Mouse (Mus musculus) layer of hippocampus, adult 18-20 months (tissue): ENCODE data around the gene Brpf1. TPM values are rescaled to one million over a fixed set of nuclear protein-coding genes. Genes with fewer than 3 reads are reported as not detected.

Experiments
- DNase-seq, 2 experiments: peaks; one replicate each; pipeline ENCODE4 v3.0.0; 2022; ENCODE audit warnings: low spot score in 2 of 2
- long read RNA-seq: library from polyadenylated mRNA; stranded (forward); transcript quantifications from one replicate; pipeline ENCODE4 v2.0.0, GENCODE M21; 2021
- total RNA-seq, 2 experiments: library from RNA; stranded (reverse); gene quantifications; 2 replicates each; pipeline ENCODE4 v1.2.3; 2021

The Brpf1 gene
- 10 to 100 TPM; 37.7 to 37.8 TPM for total RNA-seq
- long read RNA-seq, full-length matches to known transcripts, result 8 of 30 reads
- long read RNA-seq, partial matches to known transcripts, result 19 of 30 reads
- long read RNA-seq, other reads (novel, unspliced or antisense), result 3 of 30 reads

DNA sequence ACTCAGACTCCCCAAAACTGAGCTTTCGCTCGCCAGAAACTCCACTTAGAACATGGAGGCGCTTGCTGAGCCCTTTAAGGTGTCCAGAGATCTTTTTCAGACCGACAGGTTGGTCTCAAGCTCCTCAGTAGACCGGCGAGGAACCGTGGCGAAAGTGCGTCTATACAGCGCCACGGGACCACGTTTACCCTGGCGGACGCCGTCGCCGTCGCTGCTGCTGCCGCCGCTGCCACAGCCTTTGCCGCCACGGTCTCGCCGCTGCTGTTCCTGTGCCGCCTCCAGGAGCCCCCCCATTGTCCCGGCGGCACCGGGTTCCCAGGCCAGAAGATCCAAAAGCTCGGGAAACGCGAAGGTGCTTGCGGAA, at the start of gene Brpf1:
Gene Brpf1, plus strand, starts transcription at position 152 of the 364 bp plus-strand sequence.
- no peak for DNase-seq

DNA sequence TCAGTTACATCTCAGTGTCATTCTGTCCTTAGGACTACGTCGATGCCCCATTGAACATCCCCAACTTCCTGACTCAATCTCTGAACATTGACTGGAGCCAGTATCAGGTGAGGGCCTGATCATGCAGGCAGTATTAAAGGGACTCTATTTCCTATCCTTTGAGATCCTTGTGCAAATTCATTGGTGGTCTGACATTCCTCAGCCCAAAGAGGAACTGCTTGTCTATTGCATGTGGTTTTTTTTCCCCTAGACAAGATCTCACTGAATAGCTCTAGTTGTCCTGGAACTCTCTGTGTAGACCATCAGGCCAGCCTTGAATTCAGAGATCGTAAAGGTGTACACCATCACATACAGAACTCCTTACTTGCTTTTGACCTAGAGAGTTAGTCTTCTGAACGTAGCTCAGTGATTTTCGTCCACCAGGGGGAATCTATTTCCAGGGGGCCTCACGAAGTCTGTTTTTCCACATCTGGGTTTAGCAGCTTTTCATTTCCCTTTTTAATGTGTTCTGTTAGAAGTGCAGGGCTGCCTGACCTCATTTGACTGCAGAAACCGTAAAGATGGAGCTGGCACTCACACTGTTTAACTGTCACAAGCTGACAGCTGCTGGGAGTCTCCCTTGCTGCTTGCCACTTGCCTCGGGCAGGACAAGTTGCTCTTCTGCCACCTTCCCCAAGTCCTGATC, 45.6 kb upstream of the Brpf1 start:
- no peak for DNase-seq

DNA sequence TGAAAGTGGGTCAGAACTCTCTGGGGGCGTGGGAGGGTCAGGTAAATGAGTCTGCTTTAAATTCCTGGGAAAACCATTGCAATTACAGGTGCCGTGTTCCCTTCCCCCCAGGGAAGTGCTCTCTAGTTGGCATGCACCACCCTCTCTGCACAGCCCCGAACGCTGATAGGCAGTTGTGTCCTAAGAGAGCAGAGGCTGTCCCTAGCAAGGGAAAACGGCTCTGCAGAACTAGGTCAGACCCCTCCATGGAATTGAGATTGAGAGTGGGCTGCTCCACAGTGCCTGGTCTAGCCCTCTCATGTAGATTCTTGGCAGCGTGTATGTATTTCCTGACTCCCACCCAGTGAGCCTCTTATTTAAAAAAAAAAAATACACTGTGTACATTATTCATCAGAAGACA, 43.4 kb upstream of the Brpf1 start:
- no peak for DNase-seq

DNA sequence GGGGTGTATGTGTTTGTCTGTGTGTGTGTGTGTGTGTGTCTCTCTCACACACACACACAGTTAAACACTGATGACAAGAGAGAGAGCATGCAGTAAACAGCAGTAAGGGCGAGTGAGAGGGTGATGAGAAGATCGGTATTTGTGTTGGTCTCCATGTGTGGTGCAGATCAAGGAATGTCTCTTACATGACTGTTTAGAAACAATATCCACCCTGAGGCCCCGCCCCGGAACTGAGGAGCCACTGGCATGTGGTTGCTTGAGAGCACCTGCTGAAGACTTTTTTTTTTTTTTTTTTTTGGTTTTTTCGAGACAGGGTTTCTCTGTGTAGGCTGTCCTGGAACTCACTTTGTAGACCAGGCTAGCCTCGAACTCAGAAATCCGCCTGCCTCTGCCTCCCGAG, 42.5 kb upstream of the Brpf1 start:
- no peak for DNase-seq

DNA sequence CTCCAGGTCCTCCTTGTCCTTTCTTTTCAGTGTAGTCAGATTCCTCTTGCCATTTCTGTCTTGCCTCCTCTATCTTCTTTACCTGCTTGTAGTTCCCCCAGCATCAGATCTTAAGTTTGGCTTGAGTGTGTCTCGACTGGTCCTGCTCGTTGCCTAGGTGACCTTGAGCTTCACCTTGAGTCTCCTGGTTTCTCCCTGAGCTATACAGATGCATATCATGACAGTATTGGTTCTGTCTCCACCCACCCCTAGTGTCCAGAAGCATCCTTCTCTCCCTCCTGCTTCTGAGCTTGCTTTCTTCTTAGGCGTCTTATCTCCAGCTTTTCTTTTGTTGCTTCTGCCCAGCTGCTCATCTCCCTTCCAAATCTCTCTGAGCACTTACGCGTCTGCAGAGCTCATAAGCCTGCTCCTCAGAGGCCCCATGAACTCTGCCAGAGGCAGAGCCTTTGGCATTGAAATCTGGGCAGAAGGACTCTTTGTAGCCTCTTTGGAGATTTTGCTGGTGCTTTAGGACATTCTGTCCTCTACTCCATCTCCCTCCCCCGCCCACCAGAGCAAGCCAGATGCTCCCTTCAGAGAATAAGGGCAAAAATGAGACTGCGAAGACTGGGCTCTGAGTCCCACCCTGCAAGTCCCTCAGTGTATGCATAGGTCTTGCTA, 39.8 kb upstream of the Brpf1 start:
- peak in 1 of 2 experiments; percentile 9 for DNase-seq

DNA sequence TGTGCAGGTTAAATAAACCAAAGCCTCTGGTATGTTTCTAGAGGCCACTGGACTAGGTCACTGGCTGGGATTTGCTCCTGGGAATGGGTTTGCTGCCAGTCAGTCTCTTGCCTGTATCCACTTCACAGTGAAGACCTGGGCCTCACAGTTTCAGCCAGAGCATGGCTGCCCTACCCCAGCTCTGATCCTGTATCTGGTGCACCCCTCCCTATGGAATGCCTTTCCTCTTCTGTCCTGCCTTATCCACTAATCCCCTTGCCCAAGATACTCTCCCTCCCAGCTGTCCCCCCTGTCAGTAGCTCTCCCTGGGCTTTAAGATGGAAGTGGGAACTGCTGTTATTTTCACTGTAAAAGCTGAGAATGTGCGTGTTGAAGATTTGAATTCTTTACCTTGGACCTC, 38.9 kb upstream of the Brpf1 start:
- DNase-seq, result no peak

DNA sequence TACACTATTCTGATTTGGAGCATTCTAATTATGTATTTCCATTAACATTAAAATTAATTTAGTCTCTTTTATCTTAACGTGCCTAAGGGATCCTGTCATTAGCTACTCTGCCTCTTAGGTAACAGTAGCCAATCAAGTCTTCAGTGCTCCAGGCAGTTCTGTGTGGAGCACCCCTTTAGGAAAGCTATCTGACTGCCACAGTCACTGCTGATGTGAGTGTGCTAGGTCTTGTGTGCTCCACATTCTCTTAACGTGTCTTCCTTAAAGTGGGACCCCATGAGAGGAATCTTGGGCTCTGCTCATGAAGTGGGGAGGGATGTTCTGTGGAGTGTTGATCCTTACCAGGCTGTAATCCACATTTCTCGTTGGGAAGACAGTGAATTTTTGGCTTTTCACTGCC, 34.6 kb upstream of the Brpf1 start:
- DNase-seq, result no peak

DNA sequence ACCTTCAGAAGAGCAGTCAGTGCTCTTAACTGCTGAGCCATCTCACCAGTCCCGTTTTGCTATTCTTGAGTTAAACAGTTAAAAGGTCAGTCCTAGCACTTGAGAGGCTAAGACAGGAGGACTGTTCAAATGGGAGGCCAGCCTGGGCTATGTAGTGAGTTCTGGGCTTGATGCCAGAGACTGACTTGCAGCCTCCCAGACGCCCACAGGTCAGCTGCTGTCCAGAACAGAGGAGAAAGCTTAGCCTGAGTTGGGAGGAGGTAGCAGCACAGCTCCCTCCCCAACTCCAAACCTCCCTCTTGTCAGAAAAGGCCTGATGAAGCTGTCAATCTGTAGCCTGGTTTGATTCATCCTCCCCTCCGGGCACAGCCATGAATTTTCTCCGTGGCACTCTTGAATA, 30.1 kb upstream of the Brpf1 start:
- peak; percentile 39 to 69 for DNase-seq

DNA sequence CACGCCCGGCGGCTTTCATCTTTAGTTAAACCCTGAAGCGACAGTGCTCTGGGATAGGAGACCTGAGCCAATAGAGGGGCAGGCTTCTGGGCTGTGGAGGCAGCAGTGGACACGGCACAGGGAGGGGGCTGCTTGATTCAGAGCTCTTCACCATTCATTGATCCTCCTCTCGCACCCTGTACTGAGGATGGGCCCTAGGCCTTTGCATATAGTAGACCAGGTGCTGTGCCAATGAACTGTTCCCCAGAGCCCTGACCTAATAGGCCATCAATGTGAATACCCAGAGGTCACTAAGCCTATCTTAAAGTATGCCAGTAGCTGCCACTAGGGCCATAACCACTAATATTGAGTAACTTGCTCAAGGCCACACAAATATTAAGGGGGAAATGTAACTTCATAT, 25.3 kb upstream of the Brpf1 start:
- DNase-seq, result no peak

DNA sequence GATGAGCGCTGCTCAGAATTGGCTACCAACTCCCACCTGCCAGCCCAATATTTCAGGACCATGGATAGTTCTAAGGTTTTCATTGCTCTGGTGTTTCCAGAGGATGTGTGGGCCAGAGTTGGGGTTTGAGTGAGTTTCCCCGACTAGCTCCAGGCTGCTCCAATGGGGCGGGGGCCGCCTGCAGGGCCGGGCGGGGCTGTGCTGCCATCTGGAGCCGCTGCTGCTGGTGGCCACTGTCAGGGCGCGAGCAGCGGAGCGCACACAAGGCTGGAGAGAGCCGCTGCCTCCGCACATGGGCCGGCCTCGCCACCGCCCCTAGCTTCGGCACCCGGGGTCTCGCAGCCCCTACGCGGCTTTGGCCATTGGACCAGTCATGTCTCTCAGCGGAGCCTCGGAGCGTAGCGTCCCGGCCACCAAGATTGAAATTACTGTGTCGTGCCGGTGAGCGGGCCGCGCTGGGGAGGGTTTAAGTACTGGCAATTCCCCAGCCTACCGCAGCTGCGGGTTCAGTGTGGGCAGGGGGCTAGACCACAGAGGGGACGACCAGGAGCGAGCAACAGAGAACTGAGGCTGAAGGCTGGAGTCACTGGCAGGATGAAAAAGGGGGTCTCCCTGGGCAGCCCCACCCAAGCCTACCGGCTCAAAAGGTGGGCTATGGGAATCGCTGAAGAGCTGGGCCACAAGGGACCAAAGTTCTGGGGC, 24.7 kb upstream of the Brpf1 start, which contains the start of gene Cpne9:
Gene Cpne9, plus strand, starts transcription at position 207 of the 702 bp plus-strand sequence.
- peak in 1 of 2 experiments; percentile 35 for DNase-seq

DNA sequence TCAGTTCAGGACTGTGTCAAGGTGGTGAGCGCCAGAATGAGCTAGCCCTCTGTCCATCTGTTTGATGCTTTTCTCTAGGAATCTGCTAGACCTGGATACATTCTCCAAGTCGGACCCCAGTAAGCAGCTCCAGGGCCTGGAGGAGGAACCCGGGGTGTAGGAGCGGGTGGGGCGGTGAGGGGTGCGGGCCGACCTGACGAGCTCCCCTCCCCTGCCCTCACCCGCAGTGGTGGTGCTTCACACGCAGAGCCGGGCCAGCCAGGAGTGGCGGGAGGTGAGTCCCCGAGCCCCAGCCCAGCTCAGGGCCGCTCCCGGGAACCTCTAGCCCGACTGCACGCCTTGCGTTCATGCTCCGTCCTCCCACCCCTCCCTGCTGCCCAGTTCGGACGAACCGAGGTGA, 24.0 kb upstream of the Brpf1 start:
- DNase-seq, result no peak

DNA sequence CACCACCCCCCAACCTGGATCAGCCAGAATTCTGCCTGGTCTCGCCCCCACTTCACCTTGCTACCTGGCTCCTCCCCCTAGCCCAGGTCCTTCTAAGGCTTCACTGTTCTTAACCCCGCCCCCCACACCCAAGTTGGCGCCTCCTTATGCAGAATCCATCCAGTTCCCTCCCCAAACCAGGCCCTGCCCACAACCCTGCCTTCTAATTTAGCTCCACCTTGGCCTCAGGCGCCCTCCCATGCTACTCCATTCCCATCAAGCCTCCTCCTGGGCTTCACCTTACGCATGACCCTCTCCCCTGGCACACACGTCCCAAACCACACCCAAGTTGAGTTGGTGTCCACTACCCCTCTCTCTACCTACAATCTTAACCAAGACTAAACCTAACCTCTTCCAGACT, 23.4 kb upstream of the Brpf1 start:
- no peak for DNase-seq

DNA sequence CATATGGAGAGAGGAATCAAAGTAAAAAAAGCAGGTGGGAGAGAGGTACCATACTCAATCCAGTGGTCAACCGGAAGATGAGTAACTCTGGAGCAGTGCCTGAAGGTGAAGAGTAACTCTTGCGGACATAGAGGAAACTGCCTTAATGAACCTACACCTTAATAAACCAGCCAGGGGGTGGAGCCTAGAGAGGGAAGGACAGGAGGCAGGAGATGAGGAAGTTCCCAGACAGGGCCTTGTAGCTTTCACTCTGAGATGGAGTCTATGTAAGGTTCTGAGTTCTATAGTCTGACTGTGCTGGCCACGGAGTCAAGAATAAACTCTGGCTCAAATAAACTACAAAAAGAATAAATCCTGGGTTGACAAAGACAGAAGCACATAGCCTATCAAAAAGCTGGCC, 22.0 kb upstream of the Brpf1 start:
- DNase-seq, result no peak

DNA sequence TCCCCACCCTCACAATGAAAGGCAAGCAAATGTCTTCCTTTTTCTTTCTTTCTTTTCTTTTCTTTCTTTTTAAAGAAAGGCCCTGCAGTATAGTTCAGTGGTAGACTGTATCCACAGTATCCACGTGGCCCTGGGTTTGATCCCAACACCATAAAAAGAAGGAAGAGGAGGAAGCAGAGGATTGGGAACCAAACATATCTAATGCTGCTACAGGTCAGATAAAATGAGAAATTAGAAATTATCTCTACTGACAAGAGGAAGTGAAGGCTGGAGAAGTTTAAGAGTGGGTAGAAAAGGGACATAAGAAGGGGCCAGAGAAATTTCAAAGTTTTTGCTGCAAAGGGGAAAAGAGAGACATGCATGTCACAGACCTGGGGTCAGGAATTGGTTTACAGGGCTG, 20.6 kb upstream of the Brpf1 start:
- DNase-seq, result no peak

DNA sequence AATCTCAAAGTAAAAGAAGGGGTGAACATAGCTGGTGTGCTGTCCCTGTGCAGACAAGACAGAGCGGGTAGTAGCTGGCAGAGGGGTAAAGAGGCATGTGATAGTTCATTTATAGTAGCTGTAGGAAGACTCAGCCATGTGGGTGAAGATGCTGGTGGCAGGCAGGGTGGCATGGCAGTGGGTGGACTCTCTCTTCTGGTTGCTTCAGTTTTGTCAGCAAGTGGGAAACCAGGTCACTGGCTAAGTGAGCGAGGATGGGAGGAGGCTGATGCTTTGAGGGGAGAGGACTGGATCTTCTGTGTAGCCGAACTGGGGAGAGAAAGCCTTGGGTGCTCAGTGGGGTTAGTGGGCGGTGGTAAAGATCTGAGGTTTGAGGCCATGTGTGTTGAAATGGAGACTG, 19.7 kb upstream of the Brpf1 start:
- no peak for DNase-seq

DNA sequence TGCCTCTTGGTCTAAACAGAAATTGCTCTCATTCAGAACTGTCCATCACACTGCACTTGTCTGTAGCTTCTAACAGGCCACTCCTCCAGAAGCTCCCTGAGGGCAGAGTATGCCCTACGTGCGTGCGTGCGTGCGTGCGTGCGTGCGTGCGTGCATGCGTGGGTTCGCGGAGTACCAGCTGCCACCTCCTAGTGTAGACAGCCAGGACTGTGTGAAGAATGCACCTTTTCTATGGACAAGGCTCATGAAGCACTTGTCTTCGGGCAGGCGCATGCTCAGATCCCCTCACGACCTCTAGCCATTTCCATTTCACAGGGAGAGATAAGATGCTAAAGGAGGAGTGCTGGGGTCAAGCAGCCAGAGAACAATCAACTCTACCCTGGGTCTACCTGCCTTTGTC, 17.6 kb upstream of the Brpf1 start:
- no peak for DNase-seq

DNA sequence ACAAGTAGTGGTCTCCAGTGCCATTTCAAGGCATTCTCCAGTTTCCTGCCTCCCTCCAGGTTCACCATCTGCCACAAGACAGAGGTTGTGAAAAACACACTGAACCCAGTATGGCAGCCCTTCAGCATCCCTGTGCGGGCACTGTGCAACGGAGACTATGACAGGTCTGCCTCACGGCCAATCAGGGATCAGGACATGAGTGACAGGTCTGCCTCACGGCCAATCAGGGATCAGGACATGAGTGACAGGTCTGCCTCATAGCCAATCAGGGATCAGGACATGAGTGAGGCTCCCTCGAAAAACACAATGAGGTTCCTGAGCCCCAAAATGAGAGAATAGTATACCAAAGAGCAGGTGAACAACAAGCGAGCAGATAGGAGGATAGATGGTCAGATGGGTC, 16.6 kb upstream of the Brpf1 start:
- DNase-seq, result no peak

DNA sequence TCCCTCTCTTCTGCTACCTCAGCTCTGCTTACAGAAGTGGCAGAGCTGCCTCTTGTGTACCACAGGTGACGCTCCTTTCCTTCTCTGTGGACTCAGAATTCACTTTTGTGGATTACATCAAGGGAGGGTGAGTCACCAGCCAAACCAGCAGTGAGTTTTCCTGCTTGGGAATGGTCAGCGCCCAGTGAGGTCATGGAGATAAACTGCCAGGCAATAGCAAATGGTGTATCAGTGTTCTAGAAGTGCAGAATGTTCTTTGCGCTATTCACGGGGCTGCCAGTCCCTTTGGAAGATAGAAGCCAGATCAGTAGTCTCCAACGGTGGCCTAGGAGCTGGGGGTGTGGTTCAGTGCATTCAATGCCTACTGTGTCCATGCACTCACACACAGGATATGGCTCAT, 14.0 kb upstream of the Brpf1 start:
- DNase-seq, result no peak

DNA sequence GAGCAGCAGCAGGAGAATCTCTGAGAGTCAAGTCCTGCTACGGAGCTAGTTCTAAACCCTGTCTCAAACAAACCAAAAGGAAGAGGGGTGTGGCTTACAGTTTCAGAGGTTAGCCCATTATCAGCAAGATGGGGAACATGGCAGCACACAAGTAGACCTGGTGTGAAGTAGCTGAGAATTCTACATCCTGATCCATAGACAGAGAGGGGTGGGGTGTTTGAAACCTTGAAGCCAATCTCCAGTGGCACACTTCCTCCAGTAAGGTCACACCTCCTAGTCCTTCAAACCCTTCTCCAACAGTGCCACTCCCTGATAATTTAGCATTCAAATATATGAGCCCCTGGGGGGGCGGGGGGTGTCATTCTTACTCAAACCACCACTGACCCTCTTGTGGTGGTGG, 10.9 kb upstream of the Brpf1 start:
- no peak for DNase-seq

DNA sequence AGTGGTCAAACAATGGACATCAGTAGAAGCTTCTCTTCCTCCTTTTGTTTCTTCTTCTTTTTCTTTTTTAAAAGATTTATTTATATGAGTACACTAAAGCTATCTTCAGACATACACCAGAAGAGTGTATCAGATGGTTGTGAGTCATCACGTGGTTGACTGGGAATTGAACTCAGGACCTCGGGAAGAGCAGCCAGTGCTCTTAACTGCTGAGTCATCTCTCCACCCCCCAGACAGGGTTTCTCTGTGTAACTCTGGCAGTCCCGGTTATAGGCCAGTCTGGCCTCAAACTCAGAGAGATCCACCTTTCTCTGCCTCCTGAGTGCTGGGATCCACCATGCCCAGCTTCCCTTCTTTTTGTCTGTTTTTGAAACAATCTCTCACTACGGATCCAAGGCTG, 10.3 kb upstream of the Brpf1 start:
- DNase-seq, result no peak

DNA sequence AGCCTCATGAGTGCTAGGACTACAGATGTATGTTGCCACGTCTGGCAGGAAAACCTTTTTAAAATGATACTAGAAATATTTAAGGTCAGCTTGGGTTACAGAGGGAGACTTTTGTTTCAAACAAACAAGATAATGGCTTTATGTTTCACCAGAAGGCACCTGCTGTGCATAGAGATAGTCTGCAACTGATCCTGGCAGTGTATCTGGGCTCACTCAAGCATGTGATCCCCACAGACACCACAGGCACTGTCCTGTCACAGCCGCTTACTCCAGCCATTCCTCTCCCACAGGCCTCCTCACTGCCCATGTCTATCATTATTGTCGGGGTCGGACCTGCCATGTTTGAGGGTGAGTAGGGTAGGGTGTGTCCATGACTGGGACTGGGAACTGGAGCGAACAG, 5.6 kb upstream of the Brpf1 start:
- DNase-seq, result no peak

DNA sequence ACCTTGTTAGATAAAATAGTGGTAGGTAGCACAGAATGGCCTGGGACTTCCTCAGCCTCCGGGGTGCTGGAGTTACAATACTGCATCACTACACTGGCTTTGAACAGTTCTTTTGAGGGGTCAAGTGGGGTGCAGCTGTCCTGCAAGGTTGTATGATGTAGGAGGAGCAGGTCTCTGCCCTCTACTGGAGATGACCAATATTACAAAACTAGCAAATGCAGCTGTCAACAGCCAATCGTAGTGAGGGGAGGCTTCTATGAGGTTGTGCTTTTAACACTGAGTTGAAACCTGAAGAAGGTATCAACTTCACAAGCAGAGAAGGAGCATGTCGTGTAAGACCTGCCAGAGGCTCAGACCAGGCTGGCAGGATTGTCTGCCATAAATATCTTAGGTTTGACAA, 4.7 kb upstream of the Brpf1 start:
- DNase-seq, result no peak
